Comparison of ENCODE assay signal across 25 mouse cellular contexts in genomic region chr17:79503037-79503436, GRCm38 (mm10).
"Had no signal": no experiment of that assay in that cellular context is flagged by ENCODE, and none has a peak within 500 bp of the region (broad histone marks: within the 10 kb centered on the region; RNA-seq: fewer than 3 reads in every experiment).

No protein-coding gene starts in this region.

- ATAC-seq: forebrain, embryonic 16.5 days; hindbrain, embryonic 16.5 days; inflammation-experienced regulatory T-cells, adult 6 months; intestine, embryonic 15.5 days had no signal

- H3K9me3 ChIP-seq: hindbrain, embryonic 12.5 days; intestine, embryonic 15.5 days; kidney, embryonic 15.5 days; limb, embryonic 15.5 days had no signal

- DNase-seq: gastrocnemius, postnatal 14 days; gastrocnemius, postnatal 36 days; heart, adult 2 months; heart, postnatal 10 days; heart, postnatal 4 days; kidney, adult 11 months; kidney, adult 2 months; kidney, adult 9 months; kidney, postnatal 14 days; kidney, postnatal 36 days; layer of hippocampus, adult 9-11 months; layer of hippocampus, postnatal 36 days; left cerebral cortex, postnatal 4 days had no signal

- H3K4me3 ChIP-seq: heart, adult 2 months; heart, embryonic 12.5 days; hindbrain, embryonic 10.5 days; hindbrain, embryonic 12.5 days; intestine, embryonic 15.5 days; kidney, embryonic 15.5 days; limb, embryonic 13.5 days; limb, embryonic 15.5 days had no signal

- H3K4me1 ChIP-seq: hindbrain, embryonic 12.5 days; intestine, embryonic 15.5 days; kidney, embryonic 15.5 days had no signal

- H3K27ac ChIP-seq: heart, adult 2 months; hindbrain, embryonic 10.5 days; hindbrain, embryonic 12.5 days; hindbrain, embryonic 14.5 days; intestine, embryonic 15.5 days; kidney, embryonic 15.5 days; kidney, postnatal 0 days; limb, embryonic 13.5 days; limb, embryonic 15.5 days had no signal

- H3K27me3 ChIP-seq: heart, embryonic 12.5 days; hindbrain, embryonic 12.5 days; intestine, embryonic 15.5 days; kidney, embryonic 15.5 days; limb, embryonic 13.5 days; limb, embryonic 15.5 days had no signal

- H3K36me3 ChIP-seq: heart, embryonic 12.5 days; hindbrain, embryonic 10.5 days; hindbrain, embryonic 12.5 days; intestine, embryonic 15.5 days; kidney, embryonic 15.5 days; limb, embryonic 13.5 days; limb, embryonic 15.5 days had no signal
